Mouse (Mus musculus): ENCODE results near the gene Lctl.
"Not testable (repeated sequence)": the region's sequence is repeated elsewhere in the genome, so short reads cannot be mapped to it uniquely, and the experiment has no call there.

Lctl gene

DNA sequence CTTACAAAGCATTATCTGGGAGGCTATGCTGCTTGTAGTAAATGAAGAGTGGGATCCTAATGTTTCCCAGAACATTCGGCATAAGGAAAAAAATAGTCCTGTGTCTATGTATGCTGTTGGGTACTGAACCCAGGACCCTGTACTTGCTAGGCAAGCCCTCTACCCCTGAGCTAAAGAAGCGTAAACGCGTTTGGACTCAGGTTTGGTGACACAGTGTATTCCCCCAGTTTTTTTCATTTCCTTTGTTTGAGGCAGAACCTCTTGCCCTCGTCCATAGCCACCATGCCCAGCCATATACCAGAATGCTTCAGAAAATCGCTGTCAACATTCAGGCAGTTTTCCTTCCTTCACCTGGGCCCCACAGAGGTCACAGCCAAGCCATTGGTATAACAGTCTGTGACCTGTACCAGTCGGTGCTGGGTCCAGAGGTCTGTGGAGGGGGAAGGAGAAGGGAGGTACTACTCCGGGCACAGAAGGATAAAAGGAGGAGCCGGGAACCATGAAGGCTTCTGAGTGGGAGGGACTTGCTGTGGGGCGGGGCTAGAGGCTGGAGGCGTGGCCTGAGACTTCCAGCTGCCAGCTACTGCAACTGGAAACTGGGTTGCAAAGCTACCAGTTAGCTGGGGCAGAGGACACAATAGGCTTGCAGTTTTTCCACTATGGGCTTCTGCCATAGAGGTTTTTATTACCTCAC is 3.8 kb downstream of the Lctl start:
- DNase-seq, result no peak

DNA sequence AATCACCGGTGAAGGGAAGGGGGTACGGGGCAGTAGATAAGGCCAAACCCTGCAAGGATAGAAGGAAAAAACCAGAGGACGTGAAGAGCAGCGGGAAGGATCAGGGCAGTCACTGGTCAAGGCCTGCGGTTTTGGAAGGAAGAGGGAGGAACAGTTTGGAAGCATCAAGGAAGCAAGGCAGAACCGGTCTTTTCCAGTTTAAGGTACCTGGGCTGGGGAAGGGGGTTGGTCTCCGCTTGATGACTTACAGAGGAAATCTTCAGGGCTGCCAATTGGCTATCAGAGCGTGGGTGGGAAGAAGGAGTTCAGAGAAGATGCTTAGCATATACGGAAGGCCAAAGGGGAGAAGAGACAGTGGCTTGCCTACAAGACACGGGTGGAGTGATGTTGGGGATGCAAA is 5.7 kb downstream of the Lctl start:
- no peak for DNase-seq

DNA sequence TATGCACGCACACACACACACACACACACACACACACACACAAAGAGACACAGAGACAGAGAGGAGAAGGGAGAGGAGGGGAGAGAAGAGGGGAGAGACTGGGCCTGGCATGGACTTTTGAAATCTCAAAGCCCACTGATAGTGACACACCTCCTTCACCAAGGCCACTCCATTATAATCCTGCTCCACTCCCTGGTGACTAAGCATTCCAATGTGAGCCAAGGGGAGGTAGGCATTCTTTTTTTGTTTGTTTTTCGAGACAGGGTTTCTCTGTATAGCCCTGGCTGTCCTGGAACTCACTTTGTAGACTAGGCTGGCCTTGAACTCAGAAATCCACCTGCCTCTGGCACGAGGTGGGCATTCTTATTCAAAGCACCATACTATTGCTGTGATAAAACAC is 7.9 kb downstream of the Lctl start:
- not testable (repeated sequence) for DNase-seq

DNA sequence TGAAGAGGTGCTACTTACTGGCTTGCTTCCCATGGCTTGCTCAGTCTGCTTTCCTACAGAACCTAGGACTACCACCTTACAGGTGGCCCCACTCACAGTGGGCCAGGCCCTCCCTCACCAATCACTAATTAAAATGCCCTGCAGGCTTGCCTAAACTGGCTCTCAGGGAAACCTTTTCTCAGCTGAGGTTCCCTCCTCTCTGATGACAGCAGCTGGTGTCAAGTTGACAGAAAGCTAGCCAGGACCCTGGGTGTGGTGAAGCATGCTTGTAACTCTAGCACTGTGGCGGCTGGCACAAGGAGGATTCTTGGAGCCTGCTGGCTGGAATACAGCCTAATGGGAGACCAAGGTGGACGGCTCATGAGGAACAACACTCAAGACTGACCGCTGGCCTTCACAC is 8.4 kb downstream of the Lctl start:
- no peak for DNase-seq

DNA sequence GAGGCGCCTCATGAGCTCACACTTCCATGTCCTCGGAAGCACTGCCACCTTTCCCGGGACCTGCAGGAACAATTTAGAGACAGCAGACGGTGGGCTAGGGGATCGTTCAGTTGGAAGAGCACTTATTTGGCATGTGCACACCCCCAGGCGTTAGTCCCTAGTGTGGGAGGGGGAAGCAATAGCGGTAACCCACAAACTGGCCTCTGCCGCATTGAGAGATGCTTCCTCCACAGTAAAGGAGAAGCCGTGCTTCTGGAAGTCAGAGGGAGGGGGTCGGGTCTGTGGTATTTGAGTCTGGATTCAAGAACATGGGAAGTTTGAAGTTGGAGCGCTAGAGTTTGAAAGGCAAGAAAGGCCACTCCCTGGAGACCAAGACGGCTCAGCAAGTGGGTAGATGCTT is 9.2 kb downstream of the Lctl start:
- DNase-seq, result no peak

DNA sequence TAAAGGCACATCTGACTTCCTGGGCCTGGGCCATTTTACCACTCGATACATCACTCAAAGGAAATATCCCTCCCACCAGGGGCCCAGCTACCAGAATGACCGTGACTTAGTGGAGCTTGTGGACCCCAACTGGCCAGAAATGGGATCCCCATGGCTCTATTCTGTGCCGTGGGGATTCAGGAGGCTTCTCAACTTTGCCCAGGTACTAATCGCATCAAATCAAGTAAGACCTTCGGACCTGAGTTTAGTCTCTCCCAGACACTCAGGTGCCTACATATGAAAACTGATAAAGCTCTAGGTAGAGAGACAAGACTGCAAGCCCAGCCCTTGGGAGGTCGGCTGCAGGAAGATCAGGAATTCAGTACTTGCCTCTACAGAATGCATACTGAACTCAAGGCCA is 14.7 kb downstream of the Lctl start:
- DNase-seq, result no peak

DNA sequence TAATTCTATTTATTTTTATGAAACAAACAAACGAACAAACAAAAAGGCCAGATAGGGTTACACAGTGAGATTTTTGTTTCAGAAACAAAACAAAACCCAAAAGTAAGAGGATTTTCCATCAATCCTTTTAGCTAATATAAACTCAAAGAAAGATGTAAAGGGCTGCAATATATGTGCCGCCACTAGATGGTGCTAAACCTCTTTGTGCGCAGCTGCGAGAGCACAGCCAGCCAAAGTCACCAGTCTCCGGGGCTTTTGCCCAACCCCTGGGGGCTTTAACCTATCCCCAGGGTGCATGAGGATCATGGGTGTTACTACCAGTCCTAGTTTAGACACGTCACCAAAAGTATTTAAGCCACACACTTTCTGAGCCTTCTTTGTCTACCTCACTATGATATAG is 21.9 kb downstream of the Lctl start:
- peak; percentile 10 for DNase-seq

DNA sequence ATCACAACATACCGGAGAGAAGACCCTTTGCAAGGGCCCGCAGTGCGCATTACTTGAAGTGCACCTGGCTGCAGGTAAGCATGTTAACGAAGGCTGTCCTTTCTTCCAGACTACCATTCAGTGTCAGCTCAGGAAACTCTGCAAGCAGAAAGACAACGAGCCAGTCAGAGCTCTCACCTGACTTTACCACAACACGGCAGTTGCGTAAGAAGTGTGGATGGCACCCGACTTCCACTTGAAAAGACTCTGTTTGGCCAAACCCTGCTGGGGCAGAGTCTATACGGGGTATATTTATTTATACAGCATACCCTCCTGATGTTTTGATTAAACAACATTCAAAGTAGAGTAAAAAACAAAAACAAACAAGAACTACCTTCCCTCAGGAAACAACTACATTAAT is 22.9 kb downstream of the Lctl start:
- no peak for DNase-seq

DNA sequence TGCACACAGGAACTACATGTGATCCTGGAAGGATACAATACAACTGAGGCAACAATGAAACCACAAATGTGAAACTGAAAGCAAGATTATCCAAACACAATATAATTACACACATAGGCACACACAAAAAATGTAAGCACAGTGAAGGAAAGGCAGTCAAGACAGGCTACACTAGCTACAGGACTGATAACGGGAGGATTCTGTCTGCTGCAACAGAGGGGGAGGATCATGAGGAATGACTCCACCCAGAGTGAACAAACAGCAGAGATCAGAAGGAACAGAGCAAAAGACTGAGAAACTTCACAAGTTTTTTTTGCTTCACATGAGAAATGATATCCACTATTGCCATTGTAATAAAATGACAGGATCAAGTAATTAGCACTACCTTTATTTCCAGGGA is 39.7 kb downstream of the Lctl start:
- no peak for DNase-seq

DNA sequence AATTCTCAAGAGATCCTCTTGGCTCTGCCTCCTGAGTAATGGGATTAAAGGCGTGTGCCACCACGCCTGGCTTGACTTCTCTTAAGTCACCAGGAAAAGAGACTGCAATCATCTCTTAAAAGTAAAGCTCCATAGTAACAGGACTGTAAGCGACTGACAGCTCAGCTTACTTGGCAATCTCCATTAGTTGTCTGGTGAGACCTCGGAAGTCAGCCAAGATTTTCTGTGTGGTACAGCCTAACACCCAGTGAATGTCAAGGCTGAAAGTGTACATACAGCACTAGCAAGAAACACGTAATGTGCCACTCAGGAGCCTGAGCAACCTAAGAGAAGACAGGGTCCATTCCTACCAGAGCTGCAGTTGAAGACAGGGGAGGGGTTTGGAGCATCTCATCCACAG is 43.5 kb downstream of the Lctl start:
- no peak for DNase-seq

DNA sequence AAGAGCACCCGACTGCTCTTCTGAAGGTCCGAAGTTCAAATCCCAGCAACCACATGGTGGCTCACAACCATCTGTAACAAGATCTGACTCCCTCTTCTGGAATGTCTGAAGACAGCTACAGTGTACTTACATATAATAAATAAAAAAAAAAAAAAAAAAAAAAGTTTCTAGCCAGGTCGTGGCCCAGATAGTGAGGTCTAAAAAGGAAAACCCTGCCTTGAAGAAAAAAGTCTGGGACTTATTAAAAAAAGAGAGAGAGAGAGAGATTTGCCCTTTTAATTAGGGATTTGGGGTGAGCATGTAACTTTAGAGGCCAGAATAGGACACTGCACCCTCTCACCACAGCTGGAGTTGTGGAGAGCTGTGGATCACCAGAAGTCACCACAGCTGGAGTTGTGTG is 53.0 kb downstream of the Lctl start:
- DNase-seq, result not testable (repeated sequence)

DNA sequence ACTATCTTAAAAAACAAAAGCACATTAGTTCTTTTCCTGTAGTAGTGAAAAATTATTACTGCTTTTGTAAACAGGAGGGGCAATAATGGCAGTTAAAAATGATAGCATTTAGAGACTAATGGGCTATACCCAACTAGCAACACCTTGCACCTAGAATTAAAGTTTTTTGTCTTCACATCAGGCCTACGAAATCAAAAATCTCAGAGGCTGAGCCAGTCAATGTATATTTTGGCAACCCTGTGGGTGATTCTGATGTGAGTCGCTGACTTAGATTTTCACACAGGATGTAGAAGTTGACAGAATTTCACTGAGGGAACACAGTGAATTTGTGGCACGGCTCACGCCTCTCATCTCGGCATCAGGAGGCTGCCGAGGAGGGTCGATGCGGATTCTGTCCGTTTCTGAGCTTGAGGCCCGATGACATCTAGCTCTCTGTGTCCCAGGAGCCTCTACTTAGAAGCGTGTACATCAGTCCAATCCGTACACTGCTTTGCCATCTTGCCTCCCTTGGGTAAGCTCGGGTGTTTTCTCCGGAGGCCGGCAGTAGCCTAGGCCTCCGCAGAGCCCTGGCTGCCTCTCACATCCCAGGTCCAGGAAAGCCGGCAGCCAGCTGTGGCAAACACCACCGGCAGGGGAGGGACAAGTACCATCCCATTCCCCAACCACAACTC is 55.3 kb downstream of the Lctl start:
- DNase-seq, result no peak

DNA sequence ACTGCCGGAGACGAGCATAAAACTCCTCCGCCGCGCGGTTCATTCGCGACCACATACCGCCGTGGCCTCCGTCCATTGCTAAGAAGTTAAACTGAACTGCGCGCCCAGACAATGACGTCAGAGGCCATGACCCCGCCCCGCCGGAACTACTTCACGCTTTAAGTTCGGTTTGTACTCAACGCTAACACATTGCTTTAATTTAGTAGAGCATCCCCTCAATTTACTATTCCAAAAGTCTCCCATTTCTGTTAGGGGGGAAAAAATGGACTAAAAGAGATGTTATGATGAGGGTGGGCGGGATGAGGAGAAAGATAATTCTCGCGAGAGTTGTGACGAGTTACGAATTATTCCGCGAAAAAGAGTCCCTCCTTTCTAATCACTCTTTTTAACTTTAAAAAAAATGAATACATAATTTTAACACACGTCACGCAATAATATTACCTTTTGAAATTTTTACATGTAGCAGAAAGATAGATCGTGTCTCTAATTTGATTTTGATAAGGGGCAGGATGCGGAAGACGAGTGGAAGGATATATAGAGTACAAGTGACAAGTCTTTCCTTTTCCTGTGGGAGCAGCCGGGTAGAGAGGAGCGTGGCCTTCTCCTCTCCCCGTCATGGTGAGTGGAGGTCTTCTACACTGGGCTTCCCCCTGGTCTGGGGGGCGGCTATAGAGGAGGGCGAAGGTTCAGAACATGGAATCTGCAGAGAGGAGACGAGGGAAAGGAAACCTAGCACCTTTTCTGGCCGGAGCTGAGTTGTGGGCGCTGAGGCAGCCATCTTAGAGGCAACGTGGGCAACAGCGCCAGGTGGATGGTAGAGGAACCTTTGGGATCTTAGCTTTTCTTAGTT is 56.1 kb downstream of the Lctl start, which contains the start of the genes Zwilch and Rpl4:
Zwilch (minus strand) TSS at position 289 of the 850 bp plus-strand sequence.
Rpl4 (plus strand) TSS at position 560 of the 850 bp plus-strand sequence.
- peak; percentile 79 for DNase-seq

DNA sequence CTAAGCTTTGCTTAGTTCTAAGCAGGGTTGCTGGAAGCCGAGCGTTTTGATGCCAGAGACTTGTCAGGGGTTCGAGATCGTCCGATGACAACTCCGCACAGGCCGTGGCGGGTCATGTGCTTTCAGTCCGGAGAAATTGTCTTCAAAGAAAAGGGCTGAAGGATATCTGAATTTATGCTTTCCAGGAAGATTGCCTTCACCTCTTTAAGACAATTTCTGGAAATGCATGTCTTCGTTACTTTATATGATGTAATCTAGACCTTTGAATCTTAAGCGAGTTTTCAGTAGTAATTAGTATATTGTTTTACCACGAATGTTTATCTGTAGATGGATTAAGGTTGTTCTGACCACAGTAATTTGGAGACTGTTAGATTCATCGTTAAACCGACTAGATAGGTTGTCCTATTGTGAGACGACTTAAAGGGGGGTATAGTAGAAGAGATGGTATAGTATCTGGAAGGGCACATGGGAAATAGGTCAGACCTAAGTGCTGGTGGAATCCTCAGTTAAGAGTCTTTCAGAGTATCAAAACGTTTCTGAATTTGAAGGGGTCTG is 56.8 kb downstream of the Lctl start:
- DNase-seq, result no peak

DNA sequence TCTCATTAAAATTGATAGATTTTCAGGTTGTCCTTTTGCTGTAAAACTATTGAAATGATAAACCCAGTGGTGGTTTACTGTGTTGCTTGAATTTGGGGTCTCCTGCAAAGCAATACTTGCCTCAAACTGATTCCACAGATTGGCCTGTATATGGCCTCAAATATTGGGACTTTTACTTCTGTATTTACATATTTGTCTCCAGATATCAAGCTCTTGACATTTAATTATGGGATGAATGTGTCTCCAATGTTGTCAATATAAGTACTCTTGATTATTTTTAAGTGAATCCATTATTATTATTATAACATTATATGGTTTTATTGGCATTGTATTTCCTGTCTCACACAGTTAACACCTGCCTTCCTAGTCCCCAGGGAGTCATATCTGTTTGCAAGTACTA is 57.4 kb downstream of the Lctl start:
- no peak for DNase-seq

DNA sequence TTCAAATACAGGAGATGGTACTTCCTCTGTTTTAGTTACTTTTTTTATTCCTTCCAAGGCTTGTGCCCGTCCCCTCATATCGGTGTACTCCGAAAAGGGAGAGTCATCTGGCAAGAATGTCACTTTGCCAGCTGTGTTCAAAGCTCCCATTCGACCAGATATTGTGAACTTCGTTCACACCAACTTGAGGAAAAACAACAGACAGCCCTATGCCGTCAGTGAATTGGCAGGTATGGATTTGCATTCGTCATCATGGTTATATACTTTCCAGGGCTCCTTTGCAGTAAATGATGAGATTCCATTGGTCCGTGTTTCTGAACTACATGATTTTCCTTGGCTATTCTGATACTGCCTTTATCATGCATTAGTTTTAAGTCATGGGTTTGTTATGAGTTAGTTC is 57.8 kb downstream of the Lctl start:
- no peak for DNase-seq

DNA sequence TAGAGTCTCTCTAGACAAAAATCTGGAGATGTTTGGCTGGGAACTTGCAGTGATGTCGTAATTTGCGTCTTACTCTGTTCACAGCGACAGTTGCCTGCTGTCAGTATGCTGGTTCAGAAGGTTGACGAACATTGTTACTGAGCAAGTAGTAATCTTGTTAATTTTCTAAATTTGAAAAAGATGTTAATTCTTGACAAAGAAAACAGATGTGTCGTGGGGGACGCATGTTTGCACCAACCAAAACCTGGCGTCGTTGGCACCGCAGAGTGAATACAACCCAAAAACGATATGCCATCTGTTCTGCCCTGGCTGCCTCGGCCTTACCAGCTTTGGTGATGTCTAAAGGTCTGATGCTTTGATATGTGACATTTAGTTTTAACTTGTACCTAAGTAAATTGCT is 58.4 kb downstream of the Lctl start:
- no peak for DNase-seq

DNA sequence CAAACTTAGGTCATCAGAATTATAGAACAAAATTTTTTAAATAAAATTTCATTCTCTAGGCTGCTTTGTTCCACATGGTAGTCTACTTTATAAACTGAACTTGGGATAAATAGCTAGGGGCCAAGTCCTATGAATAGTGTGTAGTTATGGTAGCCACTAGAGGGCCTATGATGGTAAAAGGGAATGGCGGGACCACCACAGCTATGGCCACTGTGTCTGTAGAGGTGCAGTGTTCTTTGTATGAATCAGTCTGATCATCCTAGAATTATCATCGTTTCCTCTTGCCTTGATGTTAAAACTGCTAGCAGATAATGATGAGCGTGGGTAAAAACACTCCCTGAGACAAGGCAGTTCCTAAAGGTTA is 61.6 kb downstream of the Lctl start:
- DNase-seq, result no peak

DNA sequence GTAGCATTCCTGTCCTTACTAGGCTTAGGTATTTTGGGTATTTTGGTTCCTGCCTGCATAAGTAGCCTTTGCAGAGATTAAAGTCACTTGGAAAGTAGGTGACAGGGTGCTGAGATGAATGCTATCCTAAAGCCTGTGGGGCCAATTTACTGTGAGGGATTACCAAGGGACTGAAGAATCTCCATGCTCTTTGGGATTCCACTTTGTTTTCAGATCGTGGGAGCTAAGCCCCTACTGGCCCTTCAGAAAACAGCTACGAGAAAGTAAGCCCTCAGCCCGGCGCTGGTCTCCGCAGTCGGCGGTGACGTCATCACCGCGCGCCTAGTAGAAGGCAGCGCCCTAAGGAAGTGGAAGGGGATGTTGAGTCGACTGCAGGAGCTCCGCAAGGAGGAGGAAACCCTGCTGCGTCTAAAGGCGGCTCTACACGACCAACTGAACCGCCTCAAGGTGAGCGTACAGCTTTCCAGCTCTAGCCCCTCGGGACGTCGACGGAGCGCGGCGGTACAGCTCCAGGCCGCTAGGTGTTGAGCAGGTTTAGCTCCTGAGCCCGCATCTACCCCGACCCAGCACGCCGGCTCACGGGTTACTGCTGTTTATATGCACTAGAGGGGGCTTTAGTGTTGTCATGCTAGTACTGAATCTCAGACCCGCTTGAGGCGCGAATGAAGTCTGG is 62.2 kb downstream of the Lctl start, which contains the start of gene Snapc5:
Snapc5 (plus strand) TSS at position 301 of the 673 bp plus-strand sequence.
- peak; percentile 87 for DNase-seq

DNA sequence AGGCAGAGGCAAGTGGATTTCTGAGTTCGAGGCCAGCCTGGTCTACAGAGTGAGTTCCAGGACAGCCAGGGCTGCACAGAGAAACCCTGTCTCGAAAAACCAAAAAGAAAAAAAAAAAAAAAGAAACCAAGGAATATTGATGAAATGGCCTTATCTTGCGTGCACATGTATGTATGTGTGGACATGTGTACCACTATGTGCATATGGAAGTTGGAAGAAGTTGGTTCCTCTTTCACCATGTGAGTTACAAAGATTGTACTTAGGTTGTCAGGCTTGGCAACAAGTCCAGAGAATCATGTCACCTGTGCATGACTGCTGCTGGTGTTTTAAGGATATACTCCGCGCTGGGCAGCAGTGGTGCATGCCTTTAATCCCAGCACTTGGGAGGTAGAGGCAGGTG is 66.3 kb downstream of the Lctl start:
- not testable (repeated sequence) for DNase-seq

DNA sequence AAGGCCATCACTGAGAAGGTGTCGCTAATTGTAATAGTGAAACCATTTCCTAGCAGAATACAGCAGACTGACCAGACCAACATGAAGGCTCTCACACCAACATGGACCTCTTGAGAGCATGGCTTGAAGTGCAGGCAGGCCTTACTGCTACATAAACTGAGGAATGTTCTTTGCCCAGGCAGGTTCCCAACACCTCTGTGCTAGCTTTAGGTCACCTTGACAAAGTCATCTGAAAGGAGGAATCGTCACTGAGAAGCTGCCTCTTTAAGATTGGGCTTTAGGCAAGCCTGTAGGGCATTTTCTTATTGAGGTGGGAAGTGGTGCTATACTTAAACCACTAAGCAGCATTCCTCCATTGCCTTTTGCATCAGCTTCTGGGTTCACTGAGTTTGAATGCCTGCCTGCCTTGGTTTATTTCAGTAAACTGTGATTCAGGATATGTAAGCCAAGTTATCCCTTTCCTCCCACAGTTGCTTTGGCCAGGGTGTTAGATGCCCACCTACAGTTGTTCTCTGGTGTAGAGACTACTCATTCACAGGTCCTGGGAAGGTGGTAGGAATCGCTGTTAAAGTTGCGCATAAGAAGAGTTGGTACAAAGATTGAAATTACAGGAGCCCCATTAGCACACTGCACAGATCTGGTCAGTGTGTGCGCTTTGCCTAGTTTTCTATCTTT is 67.4 kb downstream of the Lctl start:
- no peak for DNase-seq
